Mouse (Mus musculus): ENCODE results near the gene Slc17a6. TPM values are rescaled to one million over a fixed set of nuclear protein-coding genes. Genes with fewer than 3 reads are reported as not detected.
A peak's percentile ranks its signal among the peaks of the same experiment; 100 is the strongest.
"Not testable (repeated sequence)": the region's sequence is repeated elsewhere in the genome, so short reads cannot be mapped to it uniquely, and the experiment has no call there.

Slc17a6 gene
- polyA plus RNA-seq, 1 experiment from 2014 or later: 111 TPM

DNA sequence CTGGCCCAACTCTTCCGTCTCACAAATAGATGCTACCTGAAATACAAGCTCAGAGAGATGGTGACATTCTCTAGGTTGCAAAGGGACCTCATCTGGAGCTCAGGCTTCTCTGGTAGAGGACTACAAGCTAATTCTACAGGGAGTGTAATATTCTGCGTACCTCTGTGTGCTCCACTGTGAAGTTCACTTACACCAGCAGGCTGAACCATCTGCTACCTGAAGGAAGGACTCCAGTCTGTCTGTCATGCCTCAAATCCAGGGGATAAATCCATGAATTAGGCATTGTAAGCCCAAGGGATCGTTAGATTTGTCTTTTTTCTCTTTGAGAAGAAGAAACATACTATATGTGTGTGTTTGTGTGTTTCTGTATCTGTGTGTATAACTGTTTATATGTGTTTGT, 9.4 kb downstream of the Slc17a6 start:
- H3K36me3 ChIP-seq (replicated peaks; ENCODE audit: control insufficient read depth, insufficient read depth): 0 out of 2 replicates have a peak, but pooled peaks cover 2% of the 10 kb centered on the region
- H3K4me3 ChIP-seq (replicated peaks; ENCODE audit: low read length): peak overlapping the region; percentile 26
- DNase-seq (ENCODE audit: low spot score) (no peak), ATAC-seq (ENCODE audit: low FRiP score) (no peak)
- peak overlapping the region; percentile 78 for H3K4me2 ChIP-seq (replicated peaks)
- 50% methylated on average over 3 of the region's 3 CpGs for WGBS
- peak overlapping the region; percentile 67 for H3K9ac ChIP-seq
- H3K27me3 ChIP-seq (ENCODE audit: control insufficient read depth, insufficient read depth, low read length): peaks cover 21% of the 10 kb centered on the region; the same call in 1 of the 2 replicates
- H3K9me3 ChIP-seq (ENCODE audit: control insufficient read depth, low read length): no peaks in the 10 kb centered on the region
- peak overlapping the region; percentile 97 for H3K27ac ChIP-seq
- H3K4me1 ChIP-seq (replicated peaks; ENCODE audit: control insufficient read depth, insufficient read depth, low read length): peaks cover 7% of the 10 kb centered on the region; the same call in 1 of the 2 replicates

- H3K9me3 ChIP-seq (ENCODE audit: control insufficient read depth, low read length): no peaks in the 10 kb centered on the region
- H3K4me1 ChIP-seq (replicated peaks; ENCODE audit: control insufficient read depth, insufficient read depth, low read length): peaks cover 7% of the 10 kb centered on the region; the same call in 1 of the 2 replicates
- peak; percentile 86 for ATAC-seq (ENCODE audit: low FRiP score)
- peak; percentile 54 for DNase-seq (ENCODE audit: low spot score)
- peak overlapping the region; percentile 90 for H3K27ac ChIP-seq
- 5% methylated on average over 9 of the region's 9 CpGs for WGBS
- H3K36me3 ChIP-seq (replicated peaks; ENCODE audit: control insufficient read depth, insufficient read depth): no peaks in the 10 kb centered on the region
- H3K4me3 ChIP-seq (replicated peaks; ENCODE audit: low read length): peak overlapping the region; percentile 24
- H3K27me3 ChIP-seq (ENCODE audit: control insufficient read depth, insufficient read depth, low read length): peaks cover 19% of the 10 kb centered on the region; the same call in 1 of the 2 replicates
- peak overlapping the region; percentile 50 for H3K4me2 ChIP-seq (replicated peaks)
- H3K9ac ChIP-seq: peak overlapping the region; percentile 64
These were observed 10.9 kb downstream of the Slc17a6 start for GRCm38 (mm10) chr7:51632543-51633229.

DNA sequence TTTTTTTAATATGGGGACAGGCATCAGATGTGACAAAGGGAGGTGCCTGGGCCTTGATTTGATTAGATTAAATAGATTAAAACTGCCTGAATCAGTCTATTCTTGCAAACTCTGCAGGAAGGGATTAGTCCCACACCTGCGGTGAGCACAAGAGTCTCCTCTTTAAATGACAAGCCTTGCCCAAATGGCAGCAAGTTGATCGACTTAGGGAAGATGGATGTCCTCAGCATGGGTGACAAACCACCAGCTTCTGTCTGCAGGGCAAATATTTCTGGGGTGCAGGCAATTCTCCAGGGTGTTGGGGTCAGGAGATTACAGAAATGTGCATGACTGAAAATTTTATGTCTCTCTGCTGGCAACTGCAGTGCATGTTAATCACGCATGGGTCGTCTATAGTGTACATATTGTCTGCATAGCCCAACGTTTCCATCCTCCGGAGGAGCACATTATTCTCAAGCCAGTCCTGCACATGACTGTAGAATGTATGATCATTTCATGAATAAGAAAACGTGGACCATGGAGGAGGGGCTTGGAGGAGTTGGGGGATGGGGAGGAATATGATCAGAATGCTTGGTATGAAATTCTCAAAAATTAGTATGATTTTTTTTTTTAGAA, 11.5 kb downstream of the Slc17a6 start:
- Histone ChIP-seq H3K4me3 (replicated peaks; ENCODE audit: low read length) (peak overlapping the region; percentile 24; the same call in 1 of the 2 replicates), H3K27ac (peak overlapping the region; percentile 90), H3K9me3 (ENCODE audit: control insufficient read depth, low read length) (no peaks in the 10 kb centered on the region), H3K9ac (peak overlapping the region; percentile 64), H3K4me2 (replicated peaks) (peak overlapping the region; percentile 50), H3K4me1 (replicated peaks; ENCODE audit: control insufficient read depth, insufficient read depth, low read length) (peaks cover 7% of the 10 kb centered on the region; the same call in 1 of the 2 replicates), H3K36me3 (replicated peaks; ENCODE audit: control insufficient read depth, insufficient read depth) (no peaks in the 10 kb centered on the region), H3K27me3 (ENCODE audit: control insufficient read depth, insufficient read depth, low read length) (peaks cover 15% of the 10 kb centered on the region; the same call in 1 of the 2 replicates)
- DNase-seq (ENCODE audit: low spot score) (peak; percentile 48), ATAC-seq (ENCODE audit: low FRiP score) (peak; percentile 63)
- WGBS: 4% methylated on average over 7 of the region's 7 CpGs

DNA sequence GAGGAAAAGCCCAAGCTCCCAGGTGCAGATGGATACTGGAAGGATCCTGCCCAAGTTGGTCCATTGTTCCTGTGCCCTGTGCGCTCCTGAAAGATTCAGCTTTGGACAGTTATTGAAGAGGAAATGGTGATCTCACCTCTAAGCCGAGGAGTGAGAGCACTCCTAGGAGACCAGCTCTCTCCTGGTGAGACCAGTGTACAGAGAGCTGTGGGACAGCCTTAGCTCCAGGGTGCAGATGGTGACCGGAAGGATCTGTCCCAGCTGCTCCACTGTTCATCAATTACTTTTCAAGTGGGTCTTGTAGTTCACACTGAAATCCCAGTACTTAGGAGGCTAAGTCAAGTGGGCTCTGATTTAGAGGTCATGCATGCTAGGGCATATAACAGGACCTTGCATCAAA, 35.3 kb downstream of the Slc17a6 start:
- no peak overlapping the region for H3K9ac ChIP-seq
- no peak for DNase-seq (ENCODE audit: low spot score)
- peaks cover 34% of the 10 kb centered on the region for H3K36me3 ChIP-seq (replicated peaks; ENCODE audit: control insufficient read depth, insufficient read depth)
- no peak for ATAC-seq (ENCODE audit: low FRiP score)
- H3K4me2 ChIP-seq (replicated peaks): no peak overlapping the region
- H3K9me3 ChIP-seq (ENCODE audit: control insufficient read depth, low read length): no peaks in the 10 kb centered on the region
- 86% methylated on average over 3 of the region's 3 CpGs for WGBS
- no peaks in the 10 kb centered on the region for H3K4me1 ChIP-seq (replicated peaks; ENCODE audit: control insufficient read depth, insufficient read depth, low read length)
- H3K4me3 ChIP-seq (replicated peaks; ENCODE audit: low read length): no peak overlapping the region
- H3K27me3 ChIP-seq (ENCODE audit: control insufficient read depth, insufficient read depth, low read length): no peaks in the 10 kb centered on the region
- no peak overlapping the region for H3K27ac ChIP-seq

- ATAC-seq (ENCODE audit: low FRiP score): no peak
- DNase-seq (ENCODE audit: low spot score): no peak
- Histone ChIP-seq H3K36me3 (replicated peaks; ENCODE audit: control insufficient read depth, insufficient read depth) (peaks cover 45% of the 10 kb centered on the region), H3K27ac (0 out of 2 replicates have a peak overlapping the region, but pooled peaks have one; percentile 7), H3K9ac (no peak overlapping the region), H3K4me1 (replicated peaks; ENCODE audit: control insufficient read depth, insufficient read depth, low read length) (no peaks in the 10 kb centered on the region), H3K27me3 (ENCODE audit: control insufficient read depth, insufficient read depth, low read length) (no peaks in the 10 kb centered on the region), H3K9me3 (ENCODE audit: control insufficient read depth, low read length) (no peaks in the 10 kb centered on the region), H3K4me3 (replicated peaks; ENCODE audit: low read length) (no peak overlapping the region), H3K4me2 (replicated peaks) (no peak overlapping the region)
- 19% methylated on average over 5 of the region's 5 CpGs for WGBS
These were observed 40.6 kb downstream of the Slc17a6 start for GRCm38 (mm10) chr7:51662441-51662840.

- no peaks in the 10 kb centered on the region for H3K9me3 ChIP-seq (ENCODE audit: control insufficient read depth, low read length)
- ATAC-seq (ENCODE audit: low FRiP score): peak; percentile 81
- 65% methylated on average over 8 of the region's 8 CpGs for WGBS
- H3K27ac ChIP-seq: peak overlapping the region; percentile 76
- peaks cover 15% of the 10 kb centered on the region for H3K4me1 ChIP-seq (replicated peaks; ENCODE audit: control insufficient read depth, insufficient read depth, low read length)
- H3K9ac ChIP-seq: no peak overlapping the region
- H3K4me3 ChIP-seq (replicated peaks; ENCODE audit: low read length): no peak overlapping the region
- H3K27me3 ChIP-seq (ENCODE audit: control insufficient read depth, insufficient read depth, low read length): no peaks in the 10 kb centered on the region
- peak; percentile 34 for DNase-seq (ENCODE audit: low spot score)
- no peak overlapping the region for H3K4me2 ChIP-seq (replicated peaks)
- H3K36me3 ChIP-seq (replicated peaks; ENCODE audit: control insufficient read depth, insufficient read depth): no peaks in the 10 kb centered on the region
These were observed 71.9 kb downstream of the Slc17a6 start for GRCm38 (mm10) chr7:51693539-51694217.

DNA sequence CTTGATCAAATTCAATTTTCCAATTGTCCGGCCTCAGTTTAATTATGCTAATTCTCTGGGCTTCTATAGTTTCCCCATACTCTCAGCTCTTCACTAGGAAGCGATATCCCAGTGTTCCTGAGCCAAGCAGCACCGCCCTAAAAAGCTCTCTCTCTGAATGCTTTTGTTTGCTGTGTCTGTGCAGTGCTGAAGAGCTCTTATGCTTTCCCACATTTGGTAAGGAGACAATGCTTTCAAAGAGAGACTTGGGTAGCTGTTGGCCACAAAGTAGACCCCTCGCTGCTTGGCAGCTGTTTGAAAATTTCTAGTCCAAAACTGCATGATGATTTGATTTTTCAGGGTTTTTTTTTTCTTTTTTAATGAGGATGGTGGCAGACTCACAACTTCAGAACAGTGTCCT, 72.6 kb downstream of the Slc17a6 start:
- no peaks in the 10 kb centered on the region for H3K9me3 ChIP-seq (ENCODE audit: control insufficient read depth, low read length)
- 56% methylated on average over 4 of the region's 4 CpGs for WGBS
- H3K4me3 ChIP-seq (replicated peaks; ENCODE audit: low read length): no peak overlapping the region
- ATAC-seq (ENCODE audit: low FRiP score): no peak
- DNase-seq (ENCODE audit: low spot score): no peak
- peaks cover 15% of the 10 kb centered on the region for H3K4me1 ChIP-seq (replicated peaks; ENCODE audit: control insufficient read depth, insufficient read depth, low read length)
- no peak overlapping the region for H3K4me2 ChIP-seq (replicated peaks)
- no peaks in the 10 kb centered on the region for H3K27me3 ChIP-seq (ENCODE audit: control insufficient read depth, insufficient read depth, low read length)
- H3K36me3 ChIP-seq (replicated peaks; ENCODE audit: control insufficient read depth, insufficient read depth): no peaks in the 10 kb centered on the region
- H3K9ac ChIP-seq: no peak overlapping the region
- H3K27ac ChIP-seq: peak overlapping the region; percentile 76

DNA sequence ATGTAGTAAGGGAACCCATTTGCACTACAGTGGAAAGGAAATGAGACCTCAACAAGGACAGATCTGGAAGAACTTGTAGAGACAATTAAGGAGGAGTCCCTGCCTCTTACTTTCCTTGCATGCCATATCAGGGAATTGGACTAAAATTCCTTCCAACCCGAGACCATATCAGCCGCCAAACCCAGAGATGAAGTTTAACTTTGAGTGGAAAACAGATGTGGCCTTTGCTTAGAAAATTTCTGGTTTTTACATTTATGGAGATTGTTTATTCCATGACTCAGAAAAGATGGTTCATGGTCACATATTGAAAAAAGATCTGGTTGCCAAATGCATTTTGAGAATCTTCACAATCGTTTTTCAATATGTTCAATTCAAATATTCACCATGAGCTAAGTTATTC, 87.7 kb downstream of the Slc17a6 start:
- Histone ChIP-seq H3K36me3 (replicated peaks; ENCODE audit: control insufficient read depth, insufficient read depth) (no peaks in the 10 kb centered on the region), H3K4me2 (replicated peaks) (no peak overlapping the region), H3K27me3 (ENCODE audit: control insufficient read depth, insufficient read depth, low read length) (no peaks in the 10 kb centered on the region), H3K27ac (no peak overlapping the region), H3K4me1 (replicated peaks; ENCODE audit: control insufficient read depth, insufficient read depth, low read length) (no peaks in the 10 kb centered on the region), H3K4me3 (replicated peaks; ENCODE audit: low read length) (no peak overlapping the region), H3K9me3 (ENCODE audit: control insufficient read depth, low read length) (no peaks in the 10 kb centered on the region), H3K9ac (no peak overlapping the region)
- WGBS: 87% methylated on average over 3 of the region's 3 CpGs
- DNase-seq (ENCODE audit: low spot score): no peak
- no peak for ATAC-seq (ENCODE audit: low FRiP score)

DNA sequence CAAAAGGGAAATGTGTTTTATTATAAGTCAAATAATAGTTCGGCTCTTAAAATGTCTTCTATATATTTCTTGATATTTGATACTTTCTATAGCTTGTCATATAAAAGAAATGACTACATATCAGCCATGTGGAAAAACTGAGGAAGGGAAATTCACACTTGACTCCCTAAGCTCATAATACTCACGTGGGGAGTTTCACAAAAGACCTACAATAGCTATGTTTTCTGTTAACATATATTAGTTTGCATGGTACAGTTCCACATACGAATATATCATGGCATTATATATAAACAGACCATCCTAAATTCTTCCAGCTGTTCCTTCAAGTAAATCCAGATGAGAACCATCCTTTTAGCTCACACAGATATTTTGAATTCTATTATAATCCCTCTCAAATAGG, 88.5 kb downstream of the Slc17a6 start:
- not testable (repeated sequence) for DNase-seq (ENCODE audit: low spot score); H3K9ac ChIP-seq; H3K4me2 ChIP-seq (replicated peaks); H3K27ac ChIP-seq; H3K4me1 ChIP-seq (replicated peaks; ENCODE audit: control insufficient read depth, insufficient read depth, low read length); H3K9me3 ChIP-seq (ENCODE audit: control insufficient read depth, low read length); ATAC-seq (ENCODE audit: low FRiP score); H3K4me3 ChIP-seq (replicated peaks; ENCODE audit: low read length); H3K36me3 ChIP-seq (replicated peaks; ENCODE audit: control insufficient read depth, insufficient read depth); H3K27me3 ChIP-seq (ENCODE audit: control insufficient read depth, insufficient read depth, low read length)
- 86% methylated on average over 3 of the region's 3 CpGs for WGBS

Measured in hindbrain, embryonic 14.5 days (tissue).